Mouse (Mus musculus) cerebellum, adult 18-20 months (tissue): ENCODE results near the gene Supt7l.
"Not testable (repeated sequence)": the region's sequence is repeated elsewhere in the genome, so short reads cannot be mapped to it uniquely, and the experiment has no call there.

ENCODE experiments used
- DNase-seq, 2 experiments: peaks; one replicate each; pipeline ENCODE4 v3.0.0; 2021

The Supt7l gene

DNA sequence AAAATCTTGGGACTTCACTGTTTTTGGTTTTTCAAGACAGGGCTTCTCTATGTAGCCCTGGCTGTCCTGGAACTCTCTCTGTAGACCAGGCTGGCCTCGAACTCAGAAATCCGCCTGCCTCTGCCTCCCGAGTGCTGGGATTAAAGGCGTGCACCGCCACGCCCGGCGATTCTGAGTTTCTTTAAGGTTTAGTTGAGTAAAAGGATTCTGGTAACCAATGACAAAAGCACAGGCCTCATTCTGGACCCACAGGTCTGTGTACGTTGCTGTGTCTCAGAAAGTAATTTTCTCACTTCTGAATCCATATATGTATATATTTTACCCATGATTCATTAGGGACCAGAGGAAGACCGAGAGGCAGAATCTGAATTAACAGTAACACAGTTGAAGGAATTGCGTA is at the start of gene Supt7l:
TSS of gene Supt7l (minus strand) at position 101 of the 400 bp plus-strand sequence.
- not testable (repeated sequence) for DNase-seq

DNA sequence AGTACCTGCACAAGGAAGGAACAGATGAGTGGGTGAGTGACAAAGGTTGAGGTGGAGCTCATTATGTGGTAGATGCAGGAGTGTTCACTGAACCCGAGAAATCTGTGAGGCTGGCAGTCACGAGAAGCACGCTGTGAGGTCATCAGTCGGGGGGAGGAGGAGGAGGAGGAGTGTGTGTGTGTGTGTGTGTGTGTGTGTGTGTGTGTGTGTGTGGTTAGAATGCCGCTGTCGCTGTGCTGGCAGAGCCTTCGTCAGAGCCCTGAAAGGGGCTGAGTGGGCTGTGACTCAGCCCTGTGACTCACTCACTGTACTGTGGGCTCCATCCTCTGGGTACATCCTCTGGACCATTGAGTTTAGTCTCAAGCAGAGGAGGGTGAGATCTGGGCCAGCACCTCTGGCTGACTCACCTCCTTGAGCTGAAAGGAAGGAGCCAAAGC is 49.0 kb upstream of the Supt7l start:
- DNase-seq = no peak

DNA sequence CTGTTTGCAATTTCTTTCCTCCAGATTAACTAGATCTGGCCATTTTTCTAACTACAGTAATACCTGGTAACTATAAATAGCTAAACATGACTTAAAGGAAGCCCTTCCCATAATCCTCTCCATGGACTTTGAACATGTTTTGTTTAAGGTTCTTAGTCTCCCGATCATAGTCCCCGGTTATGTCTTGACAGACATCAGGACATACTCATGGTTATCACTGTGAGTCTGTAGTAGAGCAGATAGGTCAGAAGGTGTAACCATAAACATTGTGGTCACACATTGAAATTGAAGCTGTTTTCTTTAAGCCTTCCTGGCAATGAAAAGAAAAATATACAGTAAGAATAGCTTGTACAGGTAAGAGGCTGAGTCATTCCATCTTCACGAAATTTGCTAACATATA is 46.1 kb upstream of the Supt7l start:
- DNase-seq = no peak

DNA sequence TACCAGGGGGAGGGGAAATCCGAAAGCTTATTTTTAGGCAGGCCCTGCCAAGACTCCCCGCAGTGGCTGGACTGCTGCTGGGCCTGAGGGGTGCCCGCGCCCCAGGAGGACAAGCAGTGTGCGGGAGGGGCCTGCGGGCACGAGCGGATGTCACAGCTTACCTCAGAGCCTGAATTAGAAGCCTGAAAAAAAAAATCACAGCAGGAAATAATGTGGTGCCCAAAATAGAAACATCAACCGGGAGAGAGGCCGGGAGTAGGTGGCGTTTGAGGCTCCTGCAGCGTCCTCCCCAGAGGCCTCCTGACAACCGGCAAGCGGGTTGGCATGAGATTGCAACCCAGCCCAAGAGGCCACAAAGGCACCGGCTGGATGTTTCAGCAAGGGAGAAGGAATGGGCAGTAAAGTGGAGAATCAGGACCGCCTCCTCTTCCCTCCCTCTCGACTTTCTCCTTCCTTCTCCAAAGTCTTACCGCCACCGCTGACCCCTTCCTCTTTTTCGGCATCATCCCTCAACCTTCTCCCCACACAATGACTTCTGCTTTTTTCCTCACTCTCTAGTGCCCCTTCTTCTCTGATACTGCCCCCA is 43.5 kb upstream of the Supt7l start:
- DNase-seq = peak; percentile 46 to 61

DNA sequence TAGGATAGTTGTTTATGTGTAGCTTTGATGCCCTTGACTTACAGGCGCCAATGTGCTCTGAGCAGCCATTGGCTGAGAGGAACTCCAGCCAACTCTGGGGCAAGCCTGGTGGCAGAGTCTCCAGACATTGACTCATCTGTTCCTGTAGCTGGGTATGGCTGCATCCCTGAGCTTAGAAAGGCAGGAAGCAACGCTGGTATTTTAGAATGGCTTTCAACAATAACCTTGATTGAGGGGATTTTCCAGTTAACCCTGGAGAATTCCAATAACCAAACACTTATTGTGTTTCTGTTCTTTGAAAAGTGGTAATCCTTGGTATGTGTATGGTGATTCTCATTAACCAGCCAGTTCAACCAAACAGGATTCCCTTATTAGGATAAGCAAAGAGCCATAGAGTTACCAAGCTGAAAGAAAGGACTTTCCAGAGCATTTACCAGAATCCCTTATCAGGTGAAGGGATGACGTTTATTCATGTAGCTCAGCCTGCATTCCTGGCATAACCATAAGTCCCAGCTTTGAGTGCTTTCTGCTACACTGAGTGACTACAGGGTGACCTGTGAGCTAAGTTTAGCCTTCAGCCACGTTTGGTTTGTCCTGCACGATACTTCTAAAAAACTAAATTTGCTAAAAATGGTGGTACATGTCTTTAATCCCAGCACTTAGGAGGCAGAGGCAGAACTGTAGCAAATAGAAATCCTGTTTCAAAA is 40.5 kb upstream of the Supt7l start:
- no peak for DNase-seq

DNA sequence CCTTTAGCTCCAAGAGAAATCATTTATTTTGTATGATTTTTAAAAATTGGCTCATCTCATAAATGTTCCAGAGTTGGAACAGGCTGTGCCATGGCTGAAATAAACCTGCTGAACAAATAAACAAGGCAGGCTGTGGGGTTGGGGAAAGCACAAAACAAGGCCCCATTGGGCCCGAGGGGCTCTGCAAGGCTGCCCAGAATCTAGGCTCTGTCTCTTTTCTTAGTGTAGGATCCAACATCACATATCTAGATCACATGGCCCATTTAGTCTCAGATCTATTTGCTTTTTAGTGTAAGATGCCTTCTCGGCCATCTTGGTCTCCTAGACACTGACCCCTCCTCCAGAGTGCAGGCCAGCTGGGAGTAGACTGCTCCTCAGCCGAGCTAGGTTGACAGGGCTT is 38.9 kb upstream of the Supt7l start:
- no peak for DNase-seq

DNA sequence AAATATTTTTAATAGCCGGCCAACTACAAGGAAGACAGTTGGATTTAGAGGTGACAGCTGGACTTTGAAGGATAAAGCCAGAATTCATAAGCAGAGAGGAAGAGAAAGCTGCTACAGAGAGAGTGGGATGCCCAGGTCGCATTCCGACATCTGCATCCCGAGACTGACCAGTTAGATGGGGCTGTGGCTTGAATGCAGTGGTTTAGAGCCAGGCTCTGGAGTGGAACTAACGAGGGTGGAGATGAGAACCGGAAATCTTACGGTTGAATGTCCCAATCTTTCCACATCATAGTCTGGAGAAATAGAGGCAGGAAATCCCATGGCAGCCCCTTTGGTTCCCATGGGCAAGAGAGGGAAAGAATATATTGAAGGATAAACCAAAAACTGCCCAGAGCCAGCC is 38.4 kb upstream of the Supt7l start:
- DNase-seq = no peak

DNA sequence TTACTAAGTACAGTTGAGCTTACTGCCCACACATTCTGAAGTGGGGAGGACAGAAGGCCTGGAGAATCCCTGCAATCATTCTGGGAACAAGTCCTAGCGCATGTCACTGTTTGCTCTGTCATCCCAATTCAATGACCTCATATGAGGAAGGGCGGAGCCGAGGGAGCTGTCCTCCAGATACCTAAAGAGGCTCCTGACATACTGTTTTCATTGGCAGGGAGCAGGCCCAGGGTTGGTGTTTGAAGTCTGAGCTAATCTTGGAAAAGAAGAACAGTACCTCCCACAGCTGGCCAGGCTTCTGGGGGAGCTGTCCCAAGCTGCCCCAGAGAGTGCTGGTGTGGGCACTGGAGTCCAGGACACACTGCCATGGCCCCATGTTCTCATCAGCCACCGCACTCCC is 37.4 kb upstream of the Supt7l start:
- DNase-seq = no peak

DNA sequence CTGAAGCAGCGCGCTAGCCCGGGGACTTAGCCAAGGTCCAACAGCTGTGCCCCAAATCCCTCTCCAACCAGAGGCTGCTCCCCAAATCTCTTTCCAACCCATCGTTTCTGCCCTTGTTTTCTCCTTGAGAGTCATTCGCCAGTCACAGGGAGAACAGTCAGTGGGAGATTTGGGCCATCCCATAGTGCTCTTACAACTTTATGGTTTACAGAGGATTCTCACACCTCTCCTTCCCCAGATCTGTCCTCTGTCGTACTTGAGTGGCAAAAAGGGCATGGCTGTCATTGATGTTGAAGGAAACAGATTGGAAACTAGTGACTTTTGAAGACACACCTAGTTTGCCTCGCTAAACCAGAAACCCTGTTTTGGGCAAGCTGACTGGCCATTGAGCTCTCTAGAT is 36.3 kb upstream of the Supt7l start:
- no peak for DNase-seq

DNA sequence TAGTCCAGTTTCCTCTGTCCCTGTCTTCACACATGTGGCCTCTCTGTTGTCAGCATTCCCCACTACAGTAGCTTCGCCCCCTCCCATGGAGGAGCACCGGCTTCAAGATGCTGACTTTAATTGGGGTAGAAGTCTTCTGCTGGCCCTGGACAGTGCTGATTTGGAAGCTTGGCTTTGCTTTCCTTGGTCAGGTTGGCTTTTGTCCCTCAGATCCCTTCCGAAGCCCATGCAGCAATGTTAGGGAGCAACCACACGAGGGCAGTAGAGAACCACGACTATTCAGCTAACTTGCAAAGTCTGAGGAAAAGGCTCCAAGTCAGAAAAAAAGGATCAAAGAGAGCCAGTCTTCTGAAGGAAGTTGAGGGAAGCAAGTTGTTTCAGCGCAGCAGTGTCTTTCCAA is 35.9 kb upstream of the Supt7l start:
- peak; percentile 74 to 79 for DNase-seq

DNA sequence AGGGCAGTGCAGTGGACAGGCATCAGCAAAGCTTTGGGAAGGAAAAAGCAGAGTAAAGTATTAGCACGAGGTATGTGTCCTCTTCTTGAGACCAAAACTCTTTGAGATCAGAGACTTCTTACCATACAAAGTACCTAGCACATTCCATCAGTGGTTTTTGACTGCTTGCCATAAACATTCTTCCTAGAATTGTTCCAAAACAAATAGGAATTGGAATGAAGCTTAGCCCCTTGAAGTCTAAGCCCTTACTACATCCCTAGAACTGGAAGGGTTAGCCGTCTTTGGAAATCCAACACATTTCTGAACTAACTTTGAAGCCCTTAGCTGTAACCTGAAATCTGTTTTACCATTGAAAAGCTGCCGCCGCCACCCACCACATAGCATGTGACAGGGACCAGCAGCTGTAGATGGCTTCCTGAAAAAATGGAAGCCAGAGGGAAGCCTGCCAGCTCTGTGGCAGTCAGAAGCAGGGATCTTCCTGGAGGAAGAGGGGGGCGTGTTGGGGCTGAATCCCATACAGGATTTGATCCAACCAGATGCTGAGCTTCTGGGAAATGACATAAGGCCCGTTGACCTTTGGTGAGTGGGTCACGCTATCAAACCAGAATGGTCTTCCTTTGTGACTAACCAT is 34.5 kb upstream of the Supt7l start:
- DNase-seq = no peak

DNA sequence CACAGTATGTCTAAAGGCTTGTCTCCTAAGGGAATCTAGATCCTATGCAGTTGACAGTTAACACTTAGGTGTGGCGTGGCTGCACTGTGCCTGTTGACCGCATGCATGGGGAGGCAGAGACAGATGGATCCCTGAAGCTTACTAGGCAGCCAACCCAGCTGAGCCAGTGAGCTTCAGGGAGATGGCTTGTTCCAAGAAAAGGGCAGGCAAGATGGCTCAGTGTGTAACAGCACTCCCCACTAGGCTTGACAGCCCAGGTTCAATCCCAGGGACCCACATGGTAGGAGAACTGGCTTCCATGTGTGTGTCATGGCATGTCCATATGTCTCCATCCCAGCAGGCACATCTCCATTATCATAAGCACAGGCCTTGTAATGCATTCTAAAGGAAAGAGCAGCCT is 32.7 kb upstream of the Supt7l start:
- no peak for DNase-seq

DNA sequence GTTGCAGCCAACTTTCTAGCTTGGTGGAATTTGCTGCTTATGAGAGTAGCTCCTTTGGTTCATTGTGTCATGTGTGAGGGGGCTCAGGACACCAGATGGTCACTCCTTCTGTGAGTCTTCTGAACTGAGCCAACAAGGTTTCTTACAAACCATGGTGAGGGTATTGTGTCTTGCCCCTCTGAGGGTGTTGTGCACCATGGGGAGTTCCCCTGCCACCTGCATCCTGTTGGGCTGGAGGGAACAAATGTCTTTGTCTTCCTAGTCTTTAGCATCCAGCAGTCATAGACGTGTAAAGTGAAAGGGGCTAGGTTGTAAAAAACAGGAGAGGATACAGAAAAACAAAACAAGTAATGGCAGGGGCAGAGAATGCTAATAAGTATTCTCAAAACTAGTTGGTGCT is 31.8 kb upstream of the Supt7l start:
- no peak for DNase-seq

DNA sequence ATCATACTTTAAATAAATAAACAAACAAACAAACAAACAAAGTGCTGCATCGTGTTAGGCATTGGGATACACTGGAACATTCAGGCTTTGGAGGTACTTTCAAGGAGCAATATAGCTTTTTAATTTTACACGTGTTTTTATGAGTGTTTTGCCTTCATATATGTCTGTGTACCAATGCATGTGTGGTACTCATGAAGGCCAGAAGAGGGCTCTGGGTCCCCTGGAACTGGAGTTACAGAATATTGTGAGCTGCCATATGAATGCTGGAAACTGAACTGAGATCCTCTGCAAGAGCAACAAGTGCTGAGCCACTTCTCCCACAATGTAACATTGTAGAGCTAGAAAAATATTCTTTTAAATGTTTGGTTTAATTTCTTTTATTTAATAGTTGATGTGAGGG is 7.6 kb upstream of the Supt7l start:
- DNase-seq = no peak

DNA sequence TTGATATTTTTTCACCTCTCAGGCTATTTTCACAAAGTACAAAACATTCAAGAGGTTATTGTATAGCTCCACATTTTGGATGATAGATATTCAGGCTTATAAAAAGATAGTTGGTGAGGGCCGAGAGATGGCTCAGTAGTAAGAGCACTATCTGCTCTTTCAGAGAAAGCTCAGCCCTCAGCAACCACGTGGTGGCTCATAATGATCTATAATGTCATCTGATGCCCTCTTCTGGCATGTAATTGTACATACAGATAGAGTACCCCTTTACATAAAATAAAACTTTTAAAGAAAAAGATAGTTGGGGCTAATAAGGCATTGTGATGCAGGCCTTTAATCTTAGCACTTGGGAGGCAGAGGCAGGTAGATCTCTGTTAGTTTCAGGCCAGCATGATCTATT is 953 bp upstream of the Supt7l start:
- DNase-seq = no peak

DNA sequence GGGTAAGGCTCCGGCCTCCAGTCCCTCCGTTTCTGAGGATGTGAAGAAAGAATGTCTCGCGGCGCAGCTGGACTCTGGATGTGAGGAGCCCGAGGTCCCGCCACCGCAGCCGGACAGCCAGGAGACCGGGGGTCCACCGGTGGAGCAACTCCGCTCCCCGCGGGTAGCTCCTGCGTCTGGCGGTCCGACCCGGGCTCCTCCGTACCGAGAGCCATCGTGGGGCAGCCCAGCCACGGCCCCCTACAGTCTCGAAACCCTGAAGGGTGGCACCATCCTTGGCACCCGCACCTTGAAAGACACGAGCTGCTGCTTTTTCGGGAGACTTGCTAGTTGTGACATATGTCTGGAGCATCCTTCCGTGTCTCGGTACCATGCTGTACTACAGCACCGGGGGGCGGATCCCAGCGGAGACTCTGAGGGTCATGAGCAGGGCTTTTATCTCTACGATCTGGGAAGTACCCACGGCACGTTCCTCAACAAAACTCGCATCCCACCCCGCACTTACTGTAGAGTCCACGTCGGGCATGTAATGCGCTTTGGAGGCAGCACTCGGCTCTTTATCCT is 408 bp downstream of the Supt7l start:
- no peak for DNase-seq

DNA sequence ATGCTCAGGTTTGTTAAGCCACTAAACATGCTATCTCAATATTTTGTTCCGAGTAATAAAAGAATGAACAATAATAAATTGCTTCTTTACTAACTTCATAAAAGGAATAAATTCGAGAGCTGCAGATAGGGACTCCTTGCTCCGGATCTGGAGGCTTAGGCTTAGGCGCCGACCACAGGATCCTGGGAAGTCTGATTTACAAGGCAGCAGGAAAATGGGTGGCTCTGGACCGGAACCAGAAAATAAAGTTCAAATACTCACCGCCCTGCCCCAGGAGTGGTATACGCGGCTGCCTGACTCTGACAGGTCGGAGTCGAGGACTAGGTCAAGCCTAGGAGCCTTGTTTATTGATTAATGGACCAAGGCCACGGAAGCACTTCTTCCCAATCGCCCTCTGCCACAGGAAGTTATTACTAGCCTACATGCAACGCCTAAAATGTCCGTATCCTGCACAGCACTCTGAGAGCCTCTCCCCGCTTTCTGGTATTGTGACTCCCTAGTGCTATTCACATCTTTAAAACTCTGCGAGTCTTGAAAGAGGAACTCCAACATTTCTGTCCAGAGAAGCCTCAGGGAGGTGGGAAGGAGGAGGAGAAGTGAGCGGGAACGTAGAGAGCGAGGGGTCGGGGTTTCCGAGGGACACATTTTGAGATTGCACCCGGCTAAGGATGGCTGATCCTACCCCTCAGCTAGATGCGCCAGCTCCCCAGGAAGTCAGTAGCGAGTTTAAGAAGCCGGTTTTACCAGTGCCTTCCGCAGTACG is 1.1 kb downstream of the Supt7l start, which contains the start of gene Slc4a1ap:
TSS of gene Slc4a1ap (plus strand) at position 642 of the 763 bp plus-strand sequence.
- DNase-seq = peak; percentile 63 to 81

DNA sequence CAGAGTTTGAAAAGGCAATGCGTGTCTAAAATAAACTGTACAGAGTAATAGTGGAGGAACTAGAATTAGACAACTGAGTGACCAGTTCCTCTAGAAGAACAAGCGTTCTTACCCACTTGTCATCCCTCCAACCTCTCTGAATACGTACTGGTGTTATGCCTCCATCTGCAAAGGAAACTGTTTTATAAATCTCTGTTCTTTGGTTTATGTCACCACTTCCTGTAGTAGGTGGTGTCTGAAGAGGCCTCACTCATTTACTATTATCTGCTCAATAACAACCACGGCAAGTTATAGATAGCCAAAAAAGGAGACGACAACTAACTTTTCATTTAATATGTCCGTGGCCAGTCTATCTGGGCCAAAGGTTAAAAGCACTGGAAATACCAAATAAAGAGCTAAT is 7.1 kb downstream of the Supt7l start:
- no peak for DNase-seq

DNA sequence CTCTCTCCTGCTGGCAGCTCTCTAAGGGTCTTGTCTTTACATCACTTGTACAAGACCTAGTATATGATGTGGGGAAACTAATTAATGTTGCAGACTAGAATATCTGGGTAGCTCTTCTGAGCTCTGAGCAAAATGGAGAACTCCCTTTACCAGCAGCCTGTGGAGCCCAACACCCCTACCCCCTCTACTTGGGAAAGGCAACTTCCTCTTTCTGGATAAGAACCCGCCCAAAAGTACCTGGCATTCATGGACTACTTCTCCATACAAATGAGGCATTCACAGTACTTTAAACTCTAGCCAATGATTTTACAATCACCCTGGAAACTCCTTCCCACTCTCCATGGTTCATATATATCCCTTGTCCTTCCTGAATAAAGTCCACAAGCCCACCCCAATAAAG is 15.1 kb downstream of the Supt7l start:
- no peak for DNase-seq

DNA sequence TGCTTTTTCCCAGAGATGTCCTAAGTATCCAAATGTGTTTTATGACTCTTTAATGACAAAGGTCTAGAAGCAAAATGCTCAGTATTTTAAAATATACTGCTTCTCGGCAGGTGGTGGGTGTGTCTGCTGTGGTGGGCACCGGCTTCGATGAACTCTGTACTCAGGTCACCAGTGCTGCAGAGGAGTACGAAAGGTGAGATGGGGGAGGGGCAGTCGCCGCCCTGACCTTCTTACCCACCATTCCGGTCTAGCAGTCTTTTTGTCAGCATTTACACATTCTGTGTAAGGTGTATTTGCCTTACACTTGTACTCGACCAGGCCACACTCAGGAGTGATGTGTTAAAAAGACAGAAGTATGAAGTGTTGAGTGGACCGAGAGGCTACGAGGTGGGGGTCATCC is 22.8 kb downstream of the Supt7l start:
- no peak for DNase-seq

DNA sequence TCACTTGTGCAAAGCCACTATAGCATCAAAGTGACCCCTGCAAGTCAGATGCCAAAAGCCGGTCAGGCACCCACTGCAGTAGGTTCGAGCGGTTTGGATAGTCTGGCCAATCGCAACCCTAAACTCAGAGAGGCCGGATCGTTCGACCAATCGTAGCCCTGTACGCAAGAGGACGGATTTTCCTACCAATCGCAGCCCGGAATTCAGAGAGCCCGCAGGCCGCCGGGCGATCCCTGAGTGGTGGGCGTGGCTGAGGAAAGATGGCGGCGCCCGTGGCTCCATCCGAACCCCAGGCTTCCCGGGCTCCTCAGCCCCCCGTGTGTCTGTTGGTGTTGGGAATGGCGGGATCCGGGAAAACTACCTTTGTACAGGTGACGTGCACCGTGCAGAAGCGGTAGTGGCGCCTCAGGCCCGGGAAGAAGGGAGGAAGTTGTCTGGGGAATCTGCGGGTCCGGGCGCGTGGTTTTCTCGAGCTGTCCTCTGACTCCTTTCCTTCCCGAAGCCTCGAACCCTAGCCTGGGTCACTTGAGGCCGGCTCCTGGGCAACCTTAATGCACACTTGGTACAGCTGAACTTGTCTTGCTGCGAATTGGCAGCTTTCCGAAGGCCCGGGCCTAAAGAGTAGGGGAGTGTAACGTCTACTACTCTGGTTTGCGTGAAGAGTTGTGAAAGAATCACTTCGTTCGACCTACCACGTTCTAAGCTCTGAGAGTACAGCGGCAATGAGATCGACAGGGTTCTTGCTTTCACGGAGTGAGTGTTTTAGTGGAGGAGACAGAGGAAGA is 32.9 kb downstream of the Supt7l start, which contains the start of gene Gpn1:
TSS of gene Gpn1 (plus strand) at position 229 of the 785 bp plus-strand sequence.
- DNase-seq = peak; percentile 90 to 95

DNA sequence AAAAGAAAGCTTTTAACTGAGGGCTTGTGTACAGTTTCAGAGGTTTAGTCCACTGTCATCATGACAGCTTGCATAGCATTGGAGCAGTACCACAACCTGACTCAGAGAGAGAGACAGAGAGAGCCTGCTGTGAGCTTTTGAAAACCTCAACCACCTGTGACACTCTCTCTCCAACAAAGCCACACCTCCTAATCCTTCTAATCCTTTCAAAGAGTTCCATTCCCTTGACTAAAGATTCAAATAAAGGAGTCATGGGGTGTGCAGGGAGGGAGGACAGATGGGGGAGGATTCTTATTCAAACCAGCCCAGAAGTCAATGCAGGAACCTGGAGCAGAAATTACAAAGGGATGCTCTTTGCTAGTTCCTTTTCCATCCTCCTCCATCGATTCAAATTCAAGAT is 35.6 kb downstream of the Supt7l start:
- no peak for DNase-seq
